Mouse (Mus musculus) hindbrain, embryonic 14.5 days (tissue): ENCODE data around the gene Baiap3. TPM values are rescaled to one million over a fixed set of nuclear protein-coding genes. Genes with fewer than 3 reads are reported as not detected.

Source experiments
- ATAC-seq: fragments of 200-750 bp; cut with Nextera tagmentation; 2 replicates; pipeline ENCODE4 v1.8.0; 2017; ENCODE audit warnings: moderate number of reproducible peaks, mild to moderate bottlenecking, moderate TSS enrichment, moderate library complexity; ENCODE audit not compliant: low FRiP score
- DNase-seq: peaks from one replicate; pipeline ENCODE4 v3.0.0-alpha.2; 2015; ENCODE audit warnings: low spot score
- H3K27ac ChIP-seq: fragments of 300-500 bp; sonication (generic); 2 replicates; pipeline ENCODE4 v1.5.1; 2014; ENCODE audit warnings: mild to moderate bottlenecking, moderate library complexity
- H3K27me3 ChIP-seq: fragments of 300-500 bp; sonication (generic); 2 replicates; pipeline ENCODE4 v1.6.1; 2014; ENCODE audit warnings: mild to moderate bottlenecking, low read length, mixed read lengths; ENCODE audit not compliant: control insufficient read depth, insufficient read depth
- H3K36me3 ChIP-seq: fragments of 300-500 bp; sonication (generic); replicated peaks from 2 replicates; pipeline ENCODE4 v1.6.1; 2014; ENCODE audit not compliant: control insufficient read depth, insufficient read depth
- H3K4me1 ChIP-seq: fragments of 300-500 bp; sonication (generic); replicated peaks from 2 replicates; pipeline ENCODE4 v1.6.1; 2014; ENCODE audit warnings: antibody characterized with exemption, low read length, mixed read lengths; ENCODE audit not compliant: control insufficient read depth, insufficient read depth
- H3K4me2 ChIP-seq: fragments of 300-500 bp; sonication (generic); replicated peaks from 2 replicates; pipeline ENCODE4 v1.6.1; 2014; ENCODE audit warnings: mild to moderate bottlenecking, moderate library complexity
- H3K4me3 ChIP-seq: fragments of 300-500 bp; sonication (generic); replicated peaks from 2 replicates; pipeline ENCODE4 v1.5.1; 2014; ENCODE audit warnings: mild to moderate bottlenecking, low read length
- H3K9ac ChIP-seq: fragments of 300-500 bp; sonication (generic); 2 replicates; pipeline ENCODE4 v1.6.1; 2014
- H3K9me3 ChIP-seq: fragments of 300-500 bp; sonication (generic); 2 replicates; pipeline ENCODE4 v1.6.1; 2016; ENCODE audit warnings: low read length; ENCODE audit not compliant: control insufficient read depth
- WGBS: fragments of 180-500 bp; shearing (Covaris S2); extraction: QIAGEN DNeasy Blood & Tissue Kit; methylation state at CpG from one replicate; pipeline ENCODE4 v1.1.7; 2014; 5-methylcytosine and 5-hydroxymethylcytosine counted together
- polyA plus RNA-seq: library from polyadenylated mRNA; unstranded; fragments of >200 nt; fragmentation: Nextera tagmentation; extraction: Ambion mirVana; gene quantifications from 2 replicates; pipeline ENCODE4 v1.2.1, GENCODE M21; 2014

Gene Baiap3
- polyA plus RNA-seq = 10.8 and 15.9 TPM in 2 replicates

DNA sequence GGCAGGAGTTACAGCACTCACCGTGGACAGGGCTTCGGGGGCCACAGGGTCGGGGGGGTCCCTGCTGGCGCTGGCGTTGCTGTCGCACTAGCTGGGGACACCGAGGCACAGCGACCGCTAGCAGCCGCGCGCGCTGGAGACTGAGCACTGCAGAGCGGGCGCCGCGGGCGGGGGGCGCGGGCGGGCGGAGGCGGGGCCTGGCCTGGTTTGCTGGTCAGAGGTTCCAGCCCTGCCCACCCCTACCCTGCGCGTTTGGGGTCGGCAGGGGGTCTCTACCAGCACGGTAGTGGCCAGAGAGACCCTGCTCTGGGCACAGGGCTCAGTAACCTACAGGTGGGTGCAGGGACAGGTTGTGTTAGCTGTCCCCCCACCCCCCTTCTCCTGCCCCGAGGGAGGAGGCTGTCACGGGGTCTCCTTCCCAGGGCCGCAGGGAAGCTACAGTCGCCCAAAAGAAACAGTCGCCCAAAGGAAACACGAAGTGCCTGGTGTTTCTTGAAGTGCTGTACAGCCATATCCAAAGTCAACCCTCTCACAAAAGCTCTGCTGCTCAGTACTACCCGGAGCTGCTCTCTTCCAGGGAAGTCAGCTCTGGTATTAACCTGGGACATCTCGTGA is at the start of gene Baiap3:
Gene Baiap3, minus strand, starts transcription at position 225 of the 615 bp plus-strand sequence.
- Histone ChIP-seq H3K4me3 (peak within 1 kb of the TSS; percentile 24), H3K27ac (no peak within 1 kb of the TSS), H3K4me1 (peaks cover 42% of the 10 kb centered on the region), H3K27me3 (peaks cover 13% of the 10 kb centered on the region), H3K36me3 (peaks cover 18% of the 10 kb centered on the region), H3K4me2 (peak within 1 kb of the TSS; percentile 57), H3K9ac (peak within 1 kb of the TSS; percentile 25; the same call in 1 of the 2 replicates), H3K9me3 (no peaks in the 10 kb centered on the region)
- WGBS = 6% methylated on average over 35 of the region's 35 CpGs
- no peak for DNase-seq
- peak; percentile 29; the same call in 1 of the 2 replicates for ATAC-seq

- 78% methylated on average over 5 of the region's 5 CpGs for WGBS
- no peak for DNase-seq
- no peaks in the 10 kb centered on the region for H3K36me3 ChIP-seq
- H3K9me3 ChIP-seq = no peaks in the 10 kb centered on the region
- H3K4me1 ChIP-seq = no peaks in the 10 kb centered on the region
- no peak for ATAC-seq
- no peaks in the 10 kb centered on the region for H3K27me3 ChIP-seq
- no peak within 1 kb of the TSS for H3K4me3 ChIP-seq
- no peak within 1 kb of the TSS for H3K9ac ChIP-seq
- no peak within 1 kb of the TSS for H3K27ac ChIP-seq
- H3K4me2 ChIP-seq = no peak within 1 kb of the TSS
These were observed 41.9 kb upstream of the Baiap3 start, which contains the start of gene Prss34 for GRCm38 (mm10) chr17:25298094-25298493. Gene Prss34 (plus strand): TSS chr17:25298394.

GRCm38 (mm10) chr17:25294111-25294510 is 37.9 kb upstream of the Baiap3 start:
- H3K4me3 ChIP-seq = no peak overlapping the region
- no peaks in the 10 kb centered on the region for H3K4me1 ChIP-seq
- H3K27ac ChIP-seq = no peak overlapping the region
- 65% methylated on average over 1 of the region's 1 CpGs for WGBS
- no peaks in the 10 kb centered on the region for H3K9me3 ChIP-seq
- H3K4me2 ChIP-seq = no peak overlapping the region
- no peak overlapping the region for H3K9ac ChIP-seq
- no peaks in the 10 kb centered on the region for H3K36me3 ChIP-seq
- DNase-seq = no peak
- no peak for ATAC-seq
- no peaks in the 10 kb centered on the region for H3K27me3 ChIP-seq

DNA sequence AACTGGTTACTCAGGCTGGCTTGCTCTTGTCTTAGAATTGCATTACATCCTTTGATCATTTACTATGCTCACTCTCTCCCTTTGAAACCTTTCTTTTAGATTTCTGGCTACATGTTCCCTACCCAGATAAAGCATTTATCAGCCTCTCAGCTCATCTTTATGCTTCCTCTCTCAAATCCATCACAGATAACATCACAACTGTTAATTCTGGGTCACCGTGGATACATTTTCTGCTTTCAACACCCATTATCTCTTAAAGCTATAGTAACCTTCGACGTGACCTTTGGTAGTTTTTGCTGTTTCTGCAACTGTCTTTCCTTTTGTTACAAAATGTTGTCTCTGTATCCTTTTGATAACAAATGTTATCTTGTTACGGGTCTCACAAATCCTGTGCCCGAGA is 37.3 kb upstream of the Baiap3 start:
- 81% methylated on average over 5 of the region's 5 CpGs for WGBS
- H3K27me3 ChIP-seq = no peaks in the 10 kb centered on the region
- no peaks in the 10 kb centered on the region for H3K4me1 ChIP-seq
- ATAC-seq (no peak), DNase-seq (no peak)
- H3K9me3 ChIP-seq = no peaks in the 10 kb centered on the region
- no peaks in the 10 kb centered on the region for H3K36me3 ChIP-seq
- no peak overlapping the region for H3K27ac ChIP-seq
- no peak overlapping the region for H3K4me3 ChIP-seq
- no peak overlapping the region for H3K9ac ChIP-seq
- no peak overlapping the region for H3K4me2 ChIP-seq

DNA sequence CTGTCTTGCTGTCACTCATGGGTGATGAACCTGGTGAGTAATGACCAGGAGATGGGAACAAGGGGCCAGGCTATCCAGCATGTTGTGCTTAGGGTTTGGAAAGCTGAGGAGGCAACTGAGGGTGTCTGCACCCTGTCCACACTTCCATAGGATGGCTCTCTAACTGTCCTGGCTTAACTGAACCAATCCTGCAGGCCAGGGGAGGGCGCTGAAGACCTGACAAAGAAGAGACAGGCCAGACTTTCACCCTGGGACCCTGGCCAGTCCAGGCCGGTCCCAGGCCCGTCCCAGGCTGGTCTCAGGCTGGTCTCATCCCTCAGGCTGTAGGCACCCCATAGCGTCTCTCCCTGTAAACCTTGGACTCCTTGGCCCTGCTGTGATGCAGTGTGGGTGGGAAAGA is 34.2 kb upstream of the Baiap3 start:
- 33% methylated on average over 4 of the region's 4 CpGs for WGBS

GRCm38 (mm10) chr17:25288842-25289241 is 32.7 kb upstream of the Baiap3 start:
- H3K27ac ChIP-seq = no peak overlapping the region
- H3K4me3 ChIP-seq = no peak overlapping the region
- H3K4me2 ChIP-seq = no peak overlapping the region
- no peaks in the 10 kb centered on the region for H3K27me3 ChIP-seq
- no peaks in the 10 kb centered on the region for H3K9me3 ChIP-seq
- H3K9ac ChIP-seq = no peak overlapping the region
- 23% methylated on average over 4 of the region's 4 CpGs for WGBS
- H3K4me1 ChIP-seq = no peaks in the 10 kb centered on the region
- DNase-seq (peak; percentile 60), ATAC-seq (no peak)
- no peaks in the 10 kb centered on the region for H3K36me3 ChIP-seq

More for the DNA sequence above, 34.2 kb upstream of the Baiap3 start:
- H3K4me1 ChIP-seq = no peaks in the 10 kb centered on the region
- no peak overlapping the region for H3K4me3 ChIP-seq
- no peak overlapping the region for H3K27ac ChIP-seq
- H3K9me3 ChIP-seq = no peaks in the 10 kb centered on the region
- no peak overlapping the region for H3K9ac ChIP-seq
- no peak for ATAC-seq
- no peak overlapping the region for H3K4me2 ChIP-seq
- H3K36me3 ChIP-seq = no peaks in the 10 kb centered on the region
- no peaks in the 10 kb centered on the region for H3K27me3 ChIP-seq
- DNase-seq = no peak

GRCm38 (mm10) chr17:25285033-25285432 is 28.9 kb upstream of the Baiap3 start:
- ATAC-seq = no peak
- peak; percentile 73 for DNase-seq
- Histone ChIP-seq H3K9me3 (no peaks in the 10 kb centered on the region), H3K4me2 (no peak overlapping the region), H3K4me1 (no peaks in the 10 kb centered on the region), H3K36me3 (no peaks in the 10 kb centered on the region), H3K27me3 (no peaks in the 10 kb centered on the region), H3K4me3 (no peak overlapping the region), H3K9ac (no peak overlapping the region), H3K27ac (no peak overlapping the region)
- WGBS = 17% methylated on average over 3 of the region's 3 CpGs

GRCm38 (mm10) chr17:25282133-25282532 is 26.0 kb upstream of the Baiap3 start:
- H3K36me3 ChIP-seq = no peaks in the 10 kb centered on the region
- H3K27me3 ChIP-seq = no peaks in the 10 kb centered on the region
- no peaks in the 10 kb centered on the region for H3K4me1 ChIP-seq
- WGBS = 48% methylated on average over 11 of the region's 11 CpGs
- no peak overlapping the region for H3K4me2 ChIP-seq
- no peaks in the 10 kb centered on the region for H3K9me3 ChIP-seq
- no peak for DNase-seq
- no peak for ATAC-seq
- no peak overlapping the region for H3K4me3 ChIP-seq
- no peak overlapping the region for H3K27ac ChIP-seq
- H3K9ac ChIP-seq = no peak overlapping the region

- ATAC-seq (no peak), DNase-seq (no peak)
- Histone ChIP-seq H3K27me3 (no peaks in the 10 kb centered on the region), H3K4me2 (no peak overlapping the region), H3K27ac (no peak overlapping the region), H3K4me3 (no peak overlapping the region), H3K36me3 (no peaks in the 10 kb centered on the region), H3K9ac (no peak overlapping the region), H3K4me1 (peaks cover 20% of the 10 kb centered on the region), H3K9me3 (no peaks in the 10 kb centered on the region)
- 94% methylated on average over 3 of the region's 3 CpGs for WGBS
These were observed 19.7 kb upstream of the Baiap3 start for GRCm38 (mm10) chr17:25275833-25276232.
